Mouse (Mus musculus) lung, embryonic 16.5 days (tissue): ENCODE results near the gene Nppa. TPM values are rescaled to one million over a fixed set of nuclear protein-coding genes. Genes with fewer than 3 reads are reported as not detected.

ENCODE experiments used
- ATAC-seq: fragments of 200-750 bp; cut with Nextera tagmentation; 2 replicates; pipeline ENCODE4 v1.8.0; 2017; ENCODE audit warnings: low read depth, mild to moderate bottlenecking, moderate library complexity
- H3K27ac ChIP-seq: fragments of 300-500 bp; sonication (generic); 2 replicates; pipeline ENCODE4 v1.5.1; 2014; ENCODE audit warnings: mild to moderate bottlenecking, control low read depth, low read length
- H3K27me3 ChIP-seq: fragments of 300-500 bp; sonication (generic); 2 replicates; pipeline ENCODE4 v1.6.1; 2014; ENCODE audit warnings: low read depth, low read length, mixed read lengths; ENCODE audit not compliant: control insufficient read depth, insufficient read depth
- H3K36me3 ChIP-seq: fragments of 300-500 bp; sonication (generic); 2 replicates; pipeline ENCODE4 v1.6.1; 2014; ENCODE audit warnings: low read length; ENCODE audit not compliant: control insufficient read depth, insufficient read depth
- H3K4me1 ChIP-seq: fragments of 300-500 bp; sonication (generic); replicated peaks from 2 replicates; pipeline ENCODE4 v1.6.1; 2014; ENCODE audit warnings: low read length, mixed read lengths; ENCODE audit not compliant: control insufficient read depth, insufficient read depth
- H3K4me2 ChIP-seq: fragments of 300-500 bp; sonication (generic); 2 replicates; pipeline ENCODE4 v1.6.1; 2014; ENCODE audit warnings: low read depth, low read length, control low read depth
- H3K4me3 ChIP-seq: fragments of 300-500 bp; sonication (generic); 2 replicates; pipeline ENCODE4 v1.5.1; 2014; ENCODE audit warnings: mild to moderate bottlenecking, low read length, control low read depth
- H3K9ac ChIP-seq: fragments of 300-500 bp; sonication (generic); 2 replicates; pipeline ENCODE4 v1.6.1; 2014; ENCODE audit warnings: low read length, control low read depth
- H3K9me3 ChIP-seq: fragments of 300-500 bp; sonication (generic); 2 replicates; pipeline ENCODE4 v1.6.1; 2016; ENCODE audit warnings: low read length; ENCODE audit not compliant: control insufficient read depth
- WGBS: fragments of 180-500 bp; shearing (Covaris S2); extraction: QIAGEN DNeasy Blood & Tissue Kit; methylation state at CpG from one replicate; pipeline ENCODE4 v1.1.7; 2014; 5-methylcytosine and 5-hydroxymethylcytosine counted together
- polyA plus RNA-seq: library from polyadenylated mRNA; unstranded; fragments of >200 nt; fragmentation: Nextera tagmentation; extraction: Ambion mirVana; gene quantifications from 2 replicates; pipeline ENCODE4 v1.2.1, GENCODE M21; 2015

The Nppa gene
- polyA plus RNA-seq, 1 experiment from 2014 or later, result 122 TPM

DNA sequence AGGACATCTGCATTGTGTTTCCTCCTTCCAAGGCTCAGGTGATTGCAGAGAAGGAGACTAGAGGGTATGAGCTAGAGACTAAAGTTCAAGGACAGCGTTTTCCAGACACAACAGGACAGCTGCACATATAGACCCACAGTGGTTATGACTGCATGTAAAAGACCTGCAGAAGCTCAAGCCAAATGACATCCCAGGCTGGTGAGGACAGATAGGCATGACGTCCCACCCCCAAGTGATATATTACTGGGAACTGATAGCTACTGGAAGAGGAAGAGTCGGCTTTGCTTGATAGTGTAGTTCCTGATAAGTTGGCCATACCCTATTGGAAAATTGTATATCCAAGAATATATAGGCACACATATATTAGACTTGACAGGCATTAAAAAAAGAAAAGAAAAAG, 24.3 kb upstream of the Nppa start:
- ATAC-seq, result no peak
- H3K27me3 ChIP-seq, result no peaks in the 10 kb centered on the region
- H3K9ac ChIP-seq, result no peak overlapping the region
- H3K4me2 ChIP-seq, result no peak overlapping the region
- no peak overlapping the region for H3K27ac ChIP-seq
- 54% methylated on average over 3 of the region's 3 CpGs for WGBS
- H3K9me3 ChIP-seq, result no peaks in the 10 kb centered on the region
- H3K36me3 ChIP-seq, result no peaks in the 10 kb centered on the region
- H3K4me1 ChIP-seq, result no peaks in the 10 kb centered on the region
- H3K4me3 ChIP-seq, result no peak overlapping the region

DNA sequence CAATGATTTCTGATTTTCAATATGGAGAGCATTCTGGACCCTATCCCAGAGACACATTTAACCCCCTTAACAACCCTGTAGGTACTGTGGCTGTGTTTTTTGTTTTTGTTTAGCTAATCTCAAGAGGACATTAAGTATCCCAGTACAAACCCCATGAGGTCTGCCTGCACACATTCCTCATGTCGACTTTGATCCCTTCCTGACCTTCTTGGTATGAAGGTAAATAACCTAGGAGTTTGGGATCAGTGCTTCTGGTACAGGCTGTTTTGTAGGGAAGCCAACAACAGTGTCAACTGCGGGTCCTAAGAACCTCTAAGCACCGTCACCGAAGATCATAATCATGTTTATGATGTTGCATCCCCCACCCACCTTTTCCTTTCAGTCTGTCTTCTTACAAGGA, 22.8 kb upstream of the Nppa start:
- H3K9me3 ChIP-seq, result no peaks in the 10 kb centered on the region
- 74% methylated on average over 4 of the region's 4 CpGs for WGBS

DNA sequence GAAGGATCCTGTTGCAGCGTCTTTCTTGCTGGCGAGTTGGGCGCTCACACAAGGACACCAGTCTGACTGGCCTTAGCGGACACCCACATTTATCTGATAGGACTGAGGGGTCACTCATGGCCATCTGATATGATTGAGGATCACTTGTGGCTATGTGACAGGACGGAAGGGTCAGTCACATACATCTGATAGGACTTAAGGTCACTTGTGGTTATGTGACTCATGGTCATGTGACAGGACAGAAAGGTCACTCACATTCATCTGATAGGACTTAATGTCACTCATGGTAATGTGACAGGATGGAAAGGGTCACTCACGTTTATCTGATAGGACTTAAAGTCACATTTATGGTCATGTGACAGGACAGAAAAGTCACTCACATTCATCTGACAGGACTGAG, 22.1 kb upstream of the Nppa start:
- no peaks in the 10 kb centered on the region for H3K27me3 ChIP-seq
- H3K9ac ChIP-seq, result no peak overlapping the region
- H3K4me1 ChIP-seq, result no peaks in the 10 kb centered on the region
- 85% methylated on average over 6 of the region's 6 CpGs for WGBS
- ATAC-seq, result no peak
- H3K4me2 ChIP-seq, result no peak overlapping the region
- no peaks in the 10 kb centered on the region for H3K36me3 ChIP-seq
- no peak overlapping the region for H3K27ac ChIP-seq
- H3K4me3 ChIP-seq, result no peak overlapping the region
- no peaks in the 10 kb centered on the region for H3K9me3 ChIP-seq

More for the DNA sequence above, 22.8 kb upstream of the Nppa start:
- no peaks in the 10 kb centered on the region for H3K4me1 ChIP-seq
- H3K4me2 ChIP-seq, result no peak overlapping the region
- no peaks in the 10 kb centered on the region for H3K27me3 ChIP-seq
- no peak overlapping the region for H3K4me3 ChIP-seq
- no peak overlapping the region for H3K9ac ChIP-seq
- no peaks in the 10 kb centered on the region for H3K36me3 ChIP-seq
- no peak for ATAC-seq
- H3K27ac ChIP-seq, result no peak overlapping the region

DNA sequence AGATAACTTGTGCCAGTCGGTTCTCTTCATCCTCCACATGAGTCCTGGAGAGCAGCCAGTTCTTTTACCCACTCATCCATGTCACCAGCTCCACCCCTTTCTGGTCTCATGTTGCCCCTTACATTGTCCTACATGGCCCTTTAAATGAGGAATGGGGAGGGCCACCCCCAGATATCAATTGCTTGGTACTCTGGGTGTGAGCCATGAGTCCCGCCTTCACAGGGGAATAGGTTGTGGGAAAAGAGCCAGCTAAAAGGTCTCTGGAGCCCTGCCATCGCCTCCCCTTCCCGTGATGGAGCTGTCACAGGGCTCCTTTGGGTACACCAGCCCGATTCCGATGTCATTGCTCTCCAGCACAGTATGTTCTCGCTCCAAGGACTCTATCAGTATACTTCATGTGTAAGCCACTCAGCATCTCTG, 21.1 kb upstream of the Nppa start:
- no peak overlapping the region for H3K4me3 ChIP-seq
- H3K4me2 ChIP-seq, result no peak overlapping the region
- no peak overlapping the region for H3K9ac ChIP-seq
- WGBS, result 76% methylated on average over 7 of the region's 7 CpGs
- H3K36me3 ChIP-seq, result no peaks in the 10 kb centered on the region
- ATAC-seq, result no peak
- no peaks in the 10 kb centered on the region for H3K9me3 ChIP-seq
- H3K27ac ChIP-seq, result no peak overlapping the region
- no peaks in the 10 kb centered on the region for H3K27me3 ChIP-seq
- H3K4me1 ChIP-seq, result no peaks in the 10 kb centered on the region

DNA sequence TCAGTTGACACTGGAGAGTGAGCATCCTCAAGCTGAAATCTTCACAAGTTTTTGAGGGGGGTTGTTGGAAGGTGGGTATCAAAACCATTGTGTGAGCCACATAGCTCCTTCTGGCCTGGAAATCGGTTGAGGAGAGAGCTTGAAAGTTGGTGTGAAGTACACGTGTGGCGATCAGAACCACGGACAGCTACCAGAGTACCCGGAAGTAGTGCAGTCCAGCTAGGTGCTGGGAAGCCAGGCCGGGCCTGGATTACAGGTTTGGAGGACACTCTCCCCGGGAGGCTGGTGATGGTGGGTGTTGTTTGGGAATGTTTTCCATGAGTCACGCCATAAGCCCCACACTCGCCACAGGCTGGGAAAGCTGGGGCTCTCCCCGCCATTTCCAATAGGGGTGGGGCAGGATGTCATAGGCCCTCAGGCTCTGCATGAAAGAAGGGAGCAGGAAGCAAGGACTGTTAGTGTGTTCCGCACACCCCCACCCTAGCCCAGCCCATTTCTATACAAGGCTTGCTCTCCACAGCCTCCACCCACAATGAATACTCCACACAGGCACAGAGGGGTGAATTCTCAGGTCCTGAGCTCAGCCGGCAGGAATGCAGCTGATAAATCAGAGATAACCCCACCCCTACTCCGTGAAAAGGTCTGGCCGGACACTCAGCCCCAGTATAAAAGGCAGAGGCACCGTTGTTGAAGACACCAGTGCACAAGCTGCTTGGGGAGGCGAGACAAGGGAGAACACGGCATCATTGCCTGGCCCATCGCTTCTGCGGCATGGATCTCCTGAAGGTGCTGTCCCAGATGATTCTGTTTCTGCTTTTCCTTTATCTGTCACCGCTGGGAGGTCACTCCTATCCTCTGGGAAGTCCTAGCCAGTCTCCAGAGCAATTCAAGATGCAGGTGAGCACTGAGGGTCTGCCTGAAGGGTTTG, 15.1 kb upstream of the Nppa start, which contains the start of gene Nppb:
Gene Nppb, plus strand, starts transcription at position 584 of the 928 bp plus-strand sequence.
- H3K4me2 ChIP-seq, result no peak within 1 kb of the TSS
- 24% methylated on average over 20 of the region's 20 CpGs for WGBS
- H3K9ac ChIP-seq, result no peak within 1 kb of the TSS
- H3K27ac ChIP-seq, result no peak within 1 kb of the TSS
- H3K27me3 ChIP-seq, result no peaks in the 10 kb centered on the region
- no peak within 1 kb of the TSS for H3K4me3 ChIP-seq
- no peaks in the 10 kb centered on the region for H3K9me3 ChIP-seq
- H3K36me3 ChIP-seq, result no peaks in the 10 kb centered on the region
- no peaks in the 10 kb centered on the region for H3K4me1 ChIP-seq
- ATAC-seq, result no peak

DNA sequence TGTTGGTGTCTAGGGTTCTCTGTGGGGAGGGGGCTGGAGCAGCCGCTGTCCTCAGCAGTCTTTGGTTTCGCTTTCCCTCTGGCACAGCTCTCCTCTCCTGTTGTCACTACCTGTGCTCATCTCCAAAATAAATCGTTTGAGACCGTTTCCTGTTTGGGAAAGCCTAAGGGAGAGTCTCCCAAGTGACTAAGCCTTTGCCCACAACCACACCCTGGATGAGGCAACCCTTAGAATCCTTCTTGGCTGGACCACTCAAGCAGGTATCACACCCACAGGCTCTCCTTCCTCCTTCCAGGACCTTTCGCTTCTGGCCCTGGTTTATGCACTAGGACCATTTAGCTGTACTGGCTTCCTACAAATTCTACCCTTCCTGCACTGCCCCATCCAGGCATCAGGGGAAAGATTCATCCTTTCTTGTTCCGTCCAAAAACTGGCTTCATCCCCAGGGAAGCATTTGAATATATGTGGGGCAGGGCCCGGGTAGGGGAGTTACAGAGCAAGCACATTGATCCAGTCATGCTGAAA, 6.9 kb upstream of the Nppa start:
- H3K4me1 ChIP-seq, result no peaks in the 10 kb centered on the region
- H3K27me3 ChIP-seq, result no peaks in the 10 kb centered on the region
- no peaks in the 10 kb centered on the region for H3K9me3 ChIP-seq
- no peak overlapping the region for H3K9ac ChIP-seq
- H3K27ac ChIP-seq, result no peak overlapping the region
- no peak overlapping the region for H3K4me2 ChIP-seq
- H3K36me3 ChIP-seq, result no peaks in the 10 kb centered on the region
- 58% methylated on average over 7 of the region's 7 CpGs for WGBS
- H3K4me3 ChIP-seq, result no peak overlapping the region
- ATAC-seq, result no peak

DNA sequence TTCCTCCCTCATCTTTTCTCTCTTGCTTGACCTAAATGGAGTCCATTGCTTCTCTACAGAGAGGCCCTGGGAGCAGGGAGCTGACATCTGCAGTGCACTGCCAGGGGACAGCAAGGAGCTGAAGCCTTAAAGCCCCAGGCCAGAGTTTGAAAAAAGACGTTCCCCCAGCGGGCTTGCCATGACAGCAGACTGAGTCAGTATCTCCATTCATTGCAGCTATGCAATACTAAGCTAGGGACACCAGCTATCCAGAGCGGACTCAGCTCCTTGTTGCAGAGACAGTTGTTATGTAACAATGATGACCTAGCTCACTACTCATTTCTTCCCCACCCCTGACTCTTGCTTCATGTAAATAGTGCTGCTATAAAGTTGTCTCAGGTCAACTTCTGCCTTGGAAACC, 5.2 kb upstream of the Nppa start:
- WGBS, result 72% methylated on average over 3 of the region's 3 CpGs

DNA sequence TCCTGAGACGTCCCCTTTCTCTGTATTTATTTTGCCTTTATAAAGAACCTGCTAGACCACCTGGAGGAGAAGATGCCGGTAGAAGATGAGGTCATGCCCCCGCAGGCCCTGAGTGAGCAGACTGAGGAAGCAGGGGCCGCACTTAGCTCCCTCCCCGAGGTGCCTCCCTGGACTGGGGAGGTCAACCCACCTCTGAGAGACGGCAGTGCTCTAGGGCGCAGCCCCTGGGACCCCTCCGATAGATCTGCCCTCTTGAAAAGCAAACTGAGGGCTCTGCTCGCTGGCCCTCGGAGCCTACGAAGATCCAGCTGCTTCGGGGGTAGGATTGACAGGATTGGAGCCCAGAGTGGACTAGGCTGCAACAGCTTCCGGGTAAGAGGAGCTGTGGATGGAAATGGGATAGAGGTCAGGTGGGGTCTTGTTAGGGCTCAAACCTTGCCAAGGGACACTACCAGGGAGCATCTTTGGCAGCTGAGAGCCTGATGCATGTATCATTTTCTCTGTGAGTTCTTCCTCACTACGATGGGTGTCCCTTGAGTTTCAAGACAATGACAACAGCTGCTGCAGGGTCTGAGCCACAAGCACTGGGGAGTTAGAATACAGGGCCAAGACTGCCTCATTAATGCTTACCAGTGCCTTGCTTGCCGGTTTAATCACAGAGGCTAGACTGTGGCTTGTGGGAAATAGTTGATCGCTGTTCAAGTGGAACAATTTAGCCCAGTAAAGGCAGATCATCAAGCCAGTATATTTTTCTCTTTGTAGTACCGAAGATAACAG, 679 bp downstream of the Nppa start:
- Histone ChIP-seq H3K4me1 (no peaks in the 10 kb centered on the region), H3K4me3 (no peak overlapping the region), H3K9me3 (no peaks in the 10 kb centered on the region), H3K9ac (no peak overlapping the region), H3K27ac (no peak overlapping the region), H3K4me2 (no peak overlapping the region), H3K27me3 (no peaks in the 10 kb centered on the region), H3K36me3 (0 out of 2 replicates have a peak, but pooled peaks cover 2% of the 10 kb centered on the region)
- ATAC-seq, result no peak
- 72% methylated on average over 17 of the region's 17 CpGs for WGBS

More for the DNA sequence above, 5.2 kb upstream of the Nppa start:
- Histone ChIP-seq H3K4me2 (no peak overlapping the region), H3K9ac (no peak overlapping the region), H3K4me1 (no peaks in the 10 kb centered on the region), H3K9me3 (no peaks in the 10 kb centered on the region), H3K4me3 (no peak overlapping the region), H3K27me3 (no peaks in the 10 kb centered on the region), H3K36me3 (no peaks in the 10 kb centered on the region), H3K27ac (no peak overlapping the region)
- ATAC-seq, result no peak

DNA sequence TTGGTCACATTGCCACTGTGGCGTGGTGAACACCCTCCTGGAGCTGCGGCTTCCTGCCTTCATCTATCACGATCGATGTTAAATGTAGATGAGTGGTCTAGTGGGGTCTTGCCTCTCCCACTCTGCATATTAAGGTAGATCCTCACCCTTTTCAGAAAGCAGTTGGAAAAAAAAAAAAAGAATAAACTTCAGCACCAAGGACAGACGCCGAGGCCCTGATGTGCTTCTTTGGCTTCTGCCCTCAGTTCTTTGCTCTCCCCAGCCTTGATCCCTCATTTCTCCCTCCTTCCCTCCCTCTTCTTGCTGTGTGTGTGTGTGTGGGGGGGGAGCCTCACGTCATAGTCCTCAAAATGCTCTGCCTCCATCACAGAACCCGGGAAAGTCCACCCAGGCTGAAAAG, 1.3 kb downstream of the Nppa start:
- H3K4me3 ChIP-seq, result no peak overlapping the region

More for the DNA sequence above, 1.3 kb downstream of the Nppa start:
- Histone ChIP-seq H3K9ac (no peak overlapping the region), H3K4me1 (no peaks in the 10 kb centered on the region), H3K4me2 (no peak overlapping the region), H3K27ac (no peak overlapping the region), H3K9me3 (no peaks in the 10 kb centered on the region), H3K36me3 (peaks cover 4% of the 10 kb centered on the region; the same call in 1 of the 2 replicates), H3K27me3 (no peaks in the 10 kb centered on the region)
- ATAC-seq, result no peak
- 40% methylated on average over 8 of the region's 8 CpGs for WGBS
